Mouse (Mus musculus): ENCODE data around the gene Olfr681.

GRCm38 (mm10) chr7:105163553-105163952, 46.9 kb downstream of the Olfr681 start, which contains the start of gene Olfr684:
- TF ChIP-seq ZC3H11A (IDR thresholded peaks at IDR 0.05; ENCODE audit: borderline replicate concordance, low read depth, low read length) (no peak), MAFK (IDR thresholded peaks at IDR 0.05; ENCODE audit: insufficient read depth, low read depth, low read length) (no peak), ZNF384 (IDR thresholded peaks at IDR 0.05; ENCODE audit: low read depth, low read length) (no peak), CHD2 (IDR thresholded peaks at IDR 0.05; ENCODE audit: low read depth, low read length) (no peak)
